Mouse (Mus musculus) C2C12 (cell line): ENCODE data around the gene Hsd3b4.
"Not testable (repeated sequence)": the region's sequence is repeated elsewhere in the genome, so short reads cannot be mapped to it uniquely, and the experiment has no call there.

ENCODE experiments used
- CEBPB ChIP-seq: IDR thresholded peaks from one replicate; pipeline ENCODE4 v1.6.1; 2011; ENCODE audit warnings: low read depth, mild to moderate bottlenecking, control low read depth, moderate library complexity
- CTCF ChIP-seq: IDR thresholded peaks from one replicate; pipeline ENCODE4 v1.5.1; 2011; ENCODE audit not compliant: control insufficient read depth, insufficient read depth, insufficient read length
- FOSL1 ChIP-seq: IDR thresholded peaks from one replicate; pipeline ENCODE4 v1.8.0; 2011; ENCODE audit warnings: mild to moderate bottlenecking, low read length; ENCODE audit not compliant: poor library complexity, insufficient read depth, severe bottlenecking
- MAX ChIP-seq: IDR thresholded peaks from one replicate; pipeline ENCODE4 v1.6.1; 2011; ENCODE audit warnings: mild to moderate bottlenecking, control low read depth
- MYOD1 ChIP-seq: IDR thresholded peaks from one replicate; pipeline ENCODE4 v1.6.1; 2011; ENCODE audit warnings: low read depth; ENCODE audit not compliant: control insufficient read depth, insufficient read length
- MYOG ChIP-seq: IDR thresholded peaks from one replicate; pipeline ENCODE4 v1.6.1; 2011; ENCODE audit not compliant: control insufficient read depth, insufficient read length; ENCODE audit errors: extremely low read depth
- USF1 ChIP-seq: IDR thresholded peaks from one replicate; pipeline ENCODE4 v1.6.1; 2011; ENCODE audit warnings: low read depth, mild to moderate bottlenecking, control low read depth, moderate library complexity

GRCm38 (mm10) chr3:98453786-98454185 lies 56.5 kb downstream of the Hsd3b4 start:
- TF ChIP-seq FOSL1, CTCF, MAX, USF1, CEBPB, MYOG, MYOD1: not testable (repeated sequence)
